Mouse (Mus musculus) midbrain, embryonic 14.5 days (tissue): ENCODE measurements around the gene Gdap2. TPM values are rescaled to one million over a fixed set of nuclear protein-coding genes. Genes with fewer than 3 reads are reported as not detected.

ENCODE experiments used
- ATAC-seq: fragments of 200-750 bp; cut with Nextera tagmentation; 2 replicates; pipeline ENCODE4 v1.8.0; 2017; ENCODE audit warnings: moderate number of reproducible peaks, moderate library complexity; ENCODE audit not compliant: low FRiP score, low TSS enrichment
- DNase-seq: peaks from one replicate; pipeline ENCODE4 v3.0.0-alpha.2; 2015
- H3K27ac ChIP-seq: fragments of 300-500 bp; sonication (generic); replicated peaks from 2 replicates; pipeline ENCODE4 v1.5.1; 2014; ENCODE audit warnings: mild to moderate bottlenecking, low read depth, low read length, moderate library complexity
- H3K27me3 ChIP-seq: fragments of 300-500 bp; sonication (generic); 2 replicates; pipeline ENCODE4 v1.6.1; 2014; ENCODE audit warnings: low read length, control low read depth, mixed read lengths; ENCODE audit not compliant: control insufficient read depth, insufficient read depth
- H3K36me3 ChIP-seq: fragments of 300-500 bp; sonication (generic); 2 replicates; pipeline ENCODE4 v1.6.1; 2014; ENCODE audit warnings: low read length, control low read depth; ENCODE audit not compliant: control insufficient read depth, insufficient read depth
- H3K4me1 ChIP-seq: fragments of 300-500 bp; sonication (generic); 2 replicates; pipeline ENCODE4 v1.6.1; 2014; ENCODE audit warnings: mild to moderate bottlenecking, antibody characterized with exemption, low read length, control low read depth; ENCODE audit not compliant: control insufficient read depth, insufficient read depth
- H3K4me2 ChIP-seq: fragments of 300-500 bp; sonication (generic); 2 replicates; pipeline ENCODE4 v1.6.1; 2014; ENCODE audit warnings: mild to moderate bottlenecking, low read length, moderate library complexity
- H3K4me3 ChIP-seq: fragments of 300-500 bp; sonication (generic); replicated peaks from 2 replicates; pipeline ENCODE4 v1.5.1; 2014; ENCODE audit warnings: low read depth, low read length
- H3K9ac ChIP-seq: fragments of 300-500 bp; sonication (generic); replicated peaks from 2 replicates; pipeline ENCODE4 v1.6.1; 2014; ENCODE audit warnings: mild to moderate bottlenecking, low read length, moderate library complexity
- H3K9me3 ChIP-seq: fragments of 300-500 bp; sonication (generic); 2 replicates; pipeline ENCODE4 v1.6.1; 2016; ENCODE audit warnings: low read length, control low read depth, mixed read lengths; ENCODE audit not compliant: control insufficient read depth
- WGBS: fragments of 180-500 bp; shearing (Covaris S2); extraction: QIAGEN DNeasy Blood & Tissue Kit; methylation state at CpG from one replicate; pipeline ENCODE4 v1.1.7; 2014; 5-methylcytosine and 5-hydroxymethylcytosine counted together
- polyA plus RNA-seq: library from polyadenylated mRNA; unstranded; fragments of >200 nt; fragmentation: Nextera tagmentation; extraction: Ambion mirVana; gene quantifications from 2 replicates; pipeline ENCODE4 v1.2.1, GENCODE M21; 2014

Gdap2 gene
- polyA plus RNA-seq, 1 experiment from 2014 or later, result 44.9 TPM

DNA sequence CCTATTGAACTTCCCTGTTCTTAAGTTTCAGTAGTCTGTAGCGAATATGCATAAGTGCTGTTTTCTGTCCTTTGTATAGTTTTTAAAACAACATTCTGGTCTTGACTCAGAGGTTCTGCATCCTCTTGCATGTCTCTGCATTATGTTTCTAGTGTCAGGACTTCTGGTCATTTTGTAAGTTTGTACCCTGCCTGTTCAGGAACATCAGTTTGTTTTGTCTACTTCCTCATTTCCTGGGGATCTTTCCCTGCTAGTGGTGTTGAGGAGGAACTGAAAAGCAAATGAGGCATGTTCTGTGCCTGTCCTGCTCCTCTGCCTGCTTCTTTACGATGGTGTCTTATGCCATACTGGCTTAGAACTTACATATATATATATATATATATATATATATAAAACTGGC, 13.8 kb downstream of the Gdap2 start:
- Histone ChIP-seq H3K4me1 (no peaks in the 10 kb centered on the region), H3K27ac (no peak overlapping the region), H3K9ac (no peak overlapping the region), H3K4me2 (no peak overlapping the region), H3K4me3 (no peak overlapping the region), H3K27me3 (no peaks in the 10 kb centered on the region), H3K36me3 (peaks cover 94% of the 10 kb centered on the region), H3K9me3 (no peaks in the 10 kb centered on the region)
- DNase-seq (no peak), ATAC-seq (no peak)
- WGBS, result 93% methylated on average over 2 of the region's 2 CpGs

DNA sequence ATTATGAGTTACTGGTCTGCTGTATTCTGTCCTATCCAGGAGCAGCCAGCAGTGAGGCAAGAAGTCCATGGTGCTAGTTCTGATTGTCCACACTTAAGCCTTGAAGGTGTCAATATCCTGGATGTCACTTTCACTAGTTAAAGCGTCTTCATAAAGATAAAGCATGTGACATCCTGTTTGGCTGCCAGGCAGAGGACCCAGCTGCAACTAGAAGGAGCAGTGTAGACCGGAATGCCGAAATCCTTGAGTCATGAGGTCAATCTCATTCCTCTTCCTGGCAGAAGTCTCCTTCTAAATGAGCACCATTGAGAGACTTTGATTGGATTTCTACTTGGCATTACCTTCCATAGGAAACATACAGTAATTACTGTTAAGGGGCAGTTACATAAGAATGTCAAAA, 18.3 kb downstream of the Gdap2 start:
- no peaks in the 10 kb centered on the region for H3K9me3 ChIP-seq
- no peak overlapping the region for H3K9ac ChIP-seq
- no peaks in the 10 kb centered on the region for H3K27me3 ChIP-seq
- WGBS, result 90% methylated on average over 3 of the region's 3 CpGs
- no peak overlapping the region for H3K27ac ChIP-seq
- H3K36me3 ChIP-seq, result peaks cover 91% of the 10 kb centered on the region
- no peak for ATAC-seq
- no peak overlapping the region for H3K4me3 ChIP-seq
- H3K4me2 ChIP-seq, result no peak overlapping the region
- H3K4me1 ChIP-seq, result no peaks in the 10 kb centered on the region
- no peak for DNase-seq

DNA sequence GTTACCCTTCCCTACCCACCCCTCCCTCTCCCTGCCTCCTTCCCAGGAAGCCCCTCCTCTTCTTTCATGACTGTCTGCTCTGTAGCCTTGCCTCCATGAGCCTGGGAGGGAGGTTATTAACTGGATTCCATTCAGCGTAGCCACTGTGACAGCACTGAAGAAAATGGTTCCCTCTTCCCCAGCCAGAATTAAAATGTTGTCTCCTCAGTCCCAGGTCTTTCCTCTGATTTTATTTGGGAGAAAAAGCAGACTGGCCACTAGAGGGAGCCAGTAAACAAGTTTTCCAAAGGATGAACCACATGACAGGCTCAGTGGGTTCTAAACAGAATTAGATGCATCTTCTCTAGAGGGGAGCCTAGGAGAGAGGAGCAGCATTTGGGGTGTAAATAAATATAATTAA, 27.3 kb downstream of the Gdap2 start:
- no peak overlapping the region for H3K4me2 ChIP-seq
- H3K36me3 ChIP-seq, result peaks cover 68% of the 10 kb centered on the region
- H3K9me3 ChIP-seq, result no peaks in the 10 kb centered on the region
- H3K9ac ChIP-seq, result no peak overlapping the region
- DNase-seq (peak; percentile 91), ATAC-seq (peak; percentile 73)
- 40% methylated on average over 1 of the region's 1 CpGs for WGBS
- H3K27ac ChIP-seq, result no peak overlapping the region
- no peaks in the 10 kb centered on the region for H3K27me3 ChIP-seq
- H3K4me3 ChIP-seq, result no peak overlapping the region
- H3K4me1 ChIP-seq, result no peaks in the 10 kb centered on the region

DNA sequence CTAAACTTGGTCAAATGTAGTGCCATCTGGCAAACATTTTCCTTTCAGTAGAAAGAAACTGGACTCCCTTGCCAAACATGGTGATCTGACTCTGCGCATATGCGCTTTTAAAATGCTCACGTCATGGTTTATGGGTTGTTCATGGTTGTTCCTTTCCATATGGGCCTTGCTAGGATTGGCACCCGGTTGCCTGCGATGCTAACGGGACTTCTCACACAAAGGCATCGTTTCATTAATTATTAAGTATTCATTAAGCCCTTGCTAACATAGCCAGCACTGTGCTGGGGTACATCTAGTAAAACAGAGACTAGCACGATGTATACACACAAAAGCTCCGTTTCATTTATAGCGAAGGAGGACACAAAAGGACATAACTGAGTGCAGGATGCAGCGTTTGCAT, 27.7 kb downstream of the Gdap2 start:
- Histone ChIP-seq H3K9me3 (no peaks in the 10 kb centered on the region), H3K27ac (no peak overlapping the region), H3K27me3 (no peaks in the 10 kb centered on the region), H3K4me3 (no peak overlapping the region), H3K36me3 (peaks cover 67% of the 10 kb centered on the region), H3K4me1 (no peaks in the 10 kb centered on the region), H3K4me2 (no peak overlapping the region), H3K9ac (no peak overlapping the region)
- 80% methylated on average over 11 of the region's 11 CpGs for WGBS
- no peak for DNase-seq
- peak; percentile 51; the same call in 1 of the 2 replicates for ATAC-seq

DNA sequence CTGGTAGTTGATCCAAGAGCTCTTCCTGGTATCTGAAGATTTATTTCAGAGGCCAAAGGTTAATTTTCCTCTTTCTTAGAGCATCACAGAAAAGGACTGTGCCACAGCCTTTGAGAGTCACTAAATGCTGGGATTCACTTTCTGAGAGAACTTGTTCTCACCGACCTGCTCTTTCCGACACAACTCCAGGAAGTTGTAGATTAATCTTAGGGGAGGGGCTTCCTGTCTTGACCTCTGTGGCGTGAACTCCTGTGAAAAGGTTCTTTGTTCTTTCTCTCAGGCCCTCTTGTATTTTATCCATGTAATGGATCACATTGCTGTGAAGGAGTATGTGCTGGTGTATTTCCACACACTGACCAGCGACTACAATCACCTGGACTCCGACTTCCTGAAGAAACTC, 32.0 kb downstream of the Gdap2 start:
- H3K27ac ChIP-seq, result no peak overlapping the region
- ATAC-seq (no peak), DNase-seq (no peak)
- H3K36me3 ChIP-seq, result peaks cover 66% of the 10 kb centered on the region
- H3K9me3 ChIP-seq, result no peaks in the 10 kb centered on the region
- H3K4me2 ChIP-seq, result no peak overlapping the region
- H3K4me3 ChIP-seq, result no peak overlapping the region
- no peaks in the 10 kb centered on the region for H3K27me3 ChIP-seq
- H3K9ac ChIP-seq, result no peak overlapping the region
- H3K4me1 ChIP-seq, result no peaks in the 10 kb centered on the region
- WGBS, result 79% methylated on average over 5 of the region's 5 CpGs

DNA sequence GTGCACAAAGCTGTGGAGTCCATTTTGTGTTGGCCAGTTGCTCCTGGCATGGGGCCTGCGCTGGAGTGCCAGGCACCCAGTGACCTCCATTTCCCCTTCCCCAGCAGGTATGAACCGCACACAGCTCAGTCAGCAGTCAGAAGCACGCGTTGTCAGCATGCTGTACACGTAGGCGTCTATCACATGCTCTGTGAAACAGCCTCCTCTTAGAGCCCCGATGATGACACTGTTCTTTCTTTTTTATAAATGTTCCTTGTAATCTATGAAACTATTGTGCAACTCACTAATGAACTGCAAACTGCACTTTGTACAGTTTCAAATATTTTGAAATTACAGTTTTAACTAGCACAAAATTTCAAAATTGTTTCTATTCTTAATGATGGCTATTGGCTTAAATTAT, 39.4 kb downstream of the Gdap2 start:
- H3K27ac ChIP-seq, result no peak overlapping the region
- no peaks in the 10 kb centered on the region for H3K4me1 ChIP-seq
- DNase-seq (no peak), ATAC-seq (no peak)
- H3K9ac ChIP-seq, result no peak overlapping the region
- no peak overlapping the region for H3K4me2 ChIP-seq
- 95% methylated on average over 7 of the region's 7 CpGs for WGBS
- no peak overlapping the region for H3K4me3 ChIP-seq
- H3K27me3 ChIP-seq, result no peaks in the 10 kb centered on the region
- peaks cover 89% of the 10 kb centered on the region for H3K36me3 ChIP-seq
- H3K9me3 ChIP-seq, result no peaks in the 10 kb centered on the region

DNA sequence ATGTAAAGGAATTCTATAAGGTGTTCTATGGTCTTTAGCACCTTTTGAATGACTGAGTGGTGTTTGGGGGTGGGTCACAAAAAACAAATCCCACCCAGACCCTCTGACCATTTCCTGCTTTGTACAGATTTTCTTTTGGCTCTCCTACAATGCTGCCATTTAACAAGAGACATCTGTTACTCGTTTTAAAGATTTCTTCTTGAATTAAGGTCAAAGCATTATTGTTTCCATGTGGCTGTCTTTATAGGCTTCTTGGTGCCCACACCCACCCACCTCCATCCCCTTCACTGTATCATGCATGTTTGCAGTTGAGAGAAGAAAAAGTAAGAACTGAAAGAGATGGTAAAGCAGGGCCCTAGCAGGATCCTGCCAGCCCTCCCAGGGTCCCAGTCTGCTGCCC, 44.8 kb downstream of the Gdap2 start:
- H3K36me3 ChIP-seq, result peaks cover 53% of the 10 kb centered on the region
- H3K9ac ChIP-seq, result no peak overlapping the region
- H3K27me3 ChIP-seq, result no peaks in the 10 kb centered on the region
- ATAC-seq (no peak), DNase-seq (no peak)
- H3K4me2 ChIP-seq, result no peak overlapping the region
- H3K9me3 ChIP-seq, result no peaks in the 10 kb centered on the region
- H3K27ac ChIP-seq, result no peak overlapping the region
- no peak overlapping the region for H3K4me3 ChIP-seq
- no peaks in the 10 kb centered on the region for H3K4me1 ChIP-seq
- 84% methylated on average over 1 of the region's 1 CpGs for WGBS

DNA sequence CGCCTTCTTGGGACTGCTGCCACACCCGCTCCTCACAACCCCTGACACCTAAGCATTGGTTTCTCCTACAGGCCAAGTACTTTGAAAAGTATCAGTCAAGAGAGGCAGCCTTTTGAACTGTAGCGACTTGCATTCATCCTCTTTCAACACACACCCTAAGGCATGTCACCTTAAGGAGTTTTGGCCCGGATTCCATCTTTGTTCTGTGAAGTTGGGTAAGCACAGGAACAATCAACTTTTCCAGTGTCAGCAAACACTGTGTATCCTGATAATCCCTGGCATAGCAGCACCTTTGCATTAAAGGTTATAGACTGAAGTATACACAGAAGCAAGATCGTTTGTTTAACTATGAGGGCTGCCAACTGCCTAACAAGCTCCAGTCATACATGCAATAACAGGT, 53.3 kb downstream of the Gdap2 start:
- no peak for DNase-seq
- no peak overlapping the region for H3K4me3 ChIP-seq
- no peak overlapping the region for H3K4me2 ChIP-seq
- no peaks in the 10 kb centered on the region for H3K9me3 ChIP-seq
- no peak overlapping the region for H3K9ac ChIP-seq
- WGBS, result 92% methylated on average over 5 of the region's 5 CpGs
- no peak overlapping the region for H3K27ac ChIP-seq
- H3K27me3 ChIP-seq, result no peaks in the 10 kb centered on the region
- no peak for ATAC-seq
- H3K4me1 ChIP-seq, result no peaks in the 10 kb centered on the region
- no peaks in the 10 kb centered on the region for H3K36me3 ChIP-seq

DNA sequence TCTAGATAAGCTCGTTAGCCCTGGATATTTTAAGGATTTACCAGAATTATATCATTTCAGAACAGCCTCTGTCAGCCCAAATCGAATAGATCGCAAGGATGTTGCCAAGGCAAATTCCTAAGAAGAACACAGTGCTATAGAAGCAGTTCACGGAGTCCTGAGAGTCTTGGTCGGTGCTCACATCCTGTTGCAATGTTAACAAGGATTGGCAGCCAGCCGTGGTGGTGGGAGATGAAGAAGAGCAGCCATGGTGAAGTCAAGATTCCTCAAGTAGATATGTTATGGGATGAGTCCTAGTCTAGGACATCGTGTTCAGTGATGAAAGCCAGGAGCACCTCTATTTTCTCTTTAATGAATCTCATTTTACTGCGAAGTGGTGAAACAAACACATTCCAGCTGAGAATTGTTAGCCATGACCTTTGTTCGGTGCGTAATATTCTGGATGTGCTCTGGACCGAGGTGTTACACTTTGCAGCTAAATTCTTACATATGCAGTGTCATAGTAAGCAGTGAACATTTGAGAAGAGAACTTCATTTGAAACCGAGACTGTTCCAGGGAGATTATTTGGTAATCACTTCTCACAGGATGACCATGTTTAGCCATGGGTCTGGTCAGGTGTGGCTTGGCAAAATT, 63.3 kb downstream of the Gdap2 start:
- DNase-seq, result no peak
- H3K4me1 ChIP-seq, result no peaks in the 10 kb centered on the region
- no peak overlapping the region for H3K4me2 ChIP-seq
- no peak for ATAC-seq
- 89% methylated on average over 12 of the region's 12 CpGs for WGBS
- no peaks in the 10 kb centered on the region for H3K27me3 ChIP-seq
- H3K9ac ChIP-seq, result no peak overlapping the region
- H3K9me3 ChIP-seq, result no peaks in the 10 kb centered on the region
- no peak overlapping the region for H3K4me3 ChIP-seq
- H3K36me3 ChIP-seq, result no peaks in the 10 kb centered on the region
- H3K27ac ChIP-seq, result no peak overlapping the region
